Mouse (Mus musculus): Measurements from ENCODE around the gene Pgd. TPM values are rescaled to one million over a fixed set of nuclear protein-coding genes. Genes with fewer than 3 reads are reported as not detected.

Gene Pgd
- polyA plus RNA-seq, 1 experiment from 2014 or later, result 129 TPM

Other genes with a start within 250 kb of the Pgd start
- 52.3 and 61.1 TPM in 2 replicates for gene Pex14, start 66.9 kb downstream of the Pgd start, polyA plus RNA-seq (2015; fragmentation: Nextera tagmentation; extraction: Ambion mirVana)
- 33.2 and 36.2 TPM in 2 replicates for gene Dffa, start 62.6 kb downstream of the Pgd start, polyA plus RNA-seq (2015; fragmentation: Nextera tagmentation; extraction: Ambion mirVana)
- gene Cort, start 40.0 kb downstream of the Pgd start, polyA plus RNA-seq (2015; fragmentation: Nextera tagmentation; extraction: Ambion mirVana), result 0.32 TPM in 1 of 2 replicates, not detected in the other
- 36.0 and 40.6 TPM in 2 replicates for gene Cenps, start 29.1 kb downstream of the Pgd start, polyA plus RNA-seq (2015; fragmentation: Nextera tagmentation; extraction: Ambion mirVana)
- gene Kif1b, start 140.9 kb upstream of the Pgd start, polyA plus RNA-seq (2015; fragmentation: Nextera tagmentation; extraction: Ambion mirVana), result 31.1 and 31.3 TPM in 2 replicates

Measured in kidney, embryonic 15.5 days (tissue).